Mouse (Mus musculus) small intestine, adult 2 months (tissue): ENCODE data around the gene Aamp.

ENCODE experiments used
- CTCF ChIP-seq: fragments of 200-500 bp; IDR thresholded peaks from 2 replicates; pipeline ENCODE4 v1.5.1; 2012; ENCODE audit warnings: low read depth, mild to moderate bottlenecking, control low read depth, inconsistent platforms, low read length, moderate library complexity, mixed read lengths; ENCODE audit not compliant: insufficient replicate concordance, insufficient read length; ENCODE audit errors: extremely low read depth
- POLR2A ChIP-seq: fragments of 200-500 bp; IDR thresholded peaks from 2 replicates; pipeline ENCODE4 v1.6.1; 2012; ENCODE audit warnings: low read depth, mild to moderate bottlenecking, control low read depth, inconsistent platforms, low read length, moderate library complexity

- TF ChIP-seq CTCF: no peak
- TF ChIP-seq POLR2A: peak; percentile 89
Observed at GRCm38 (mm10) chr1:74303509-74304338, 19.2 kb upstream of the Aamp start.
